Mouse (Mus musculus) ES-E14 (cell line): Measurements from ENCODE around the gene Pard3. TPM values are rescaled to one million over a fixed set of nuclear protein-coding genes. Genes with fewer than 3 reads are reported as not detected.

Experiments
- DNase-seq: peaks from one replicate; pipeline ENCODE4 v3.0.0-alpha.2; 2013; ENCODE audit warnings: low read depth, low spot score
- H3K27ac ChIP-seq: 2 replicates; pipeline ENCODE4 v1.5.1; 2012; ENCODE audit warnings: low read depth, mild to moderate bottlenecking, low read length, moderate library complexity, mixed read lengths; ENCODE audit not compliant: poor library complexity, insufficient read depth, severe bottlenecking
- H3K36me3 ChIP-seq: 2 replicates; pipeline ENCODE4 v1.6.1; 2012; ENCODE audit warnings: mild to moderate bottlenecking, low read length, moderate library complexity, mixed read lengths; ENCODE audit not compliant: control insufficient read depth, poor library complexity, insufficient read depth, severe bottlenecking
- H3K4me1 ChIP-seq, 2 experiments: fragments of 150-350 bp in 1 of 2; sonication (generic) in 1 of 2; 2 replicates each; pipeline ENCODE4 v1.6.1; 2012; ENCODE audit warnings: low read length in 2 of 2, mild to moderate bottlenecking in 1 of 2, mixed read lengths in 1 of 2; ENCODE audit not compliant: control insufficient read depth in 2 of 2, insufficient read depth in 2 of 2, poor library complexity in 1 of 2
- H3K4me3 ChIP-seq, 2 experiments: fragments of 150-350 bp in 1 of 2; sonication (generic) in 1 of 2; 2 replicates each; pipeline ENCODE4 v1.5.1; 2012; ENCODE audit warnings: low read length in 2 of 2, low read depth in 1 of 2, mild to moderate bottlenecking in 1 of 2, mixed read lengths in 1 of 2; ENCODE audit not compliant: insufficient read depth in 1 of 2, poor library complexity in 1 of 2, severe bottlenecking in 1 of 2
- H3K9ac ChIP-seq: 2 replicates; pipeline ENCODE4 v1.6.1; 2012; ENCODE audit warnings: low read depth, mild to moderate bottlenecking, low read length, mixed read lengths; ENCODE audit not compliant: poor library complexity, insufficient read depth, severe bottlenecking
- H3K9me3 ChIP-seq: fragments of 150-350 bp; sonication (generic); 2 replicates; pipeline ENCODE4 v1.6.1; 2012; ENCODE audit warnings: low read depth, mild to moderate bottlenecking, low read length; ENCODE audit not compliant: control insufficient read depth, insufficient read depth
- CHD2 ChIP-seq: IDR thresholded peaks from 2 replicates; pipeline ENCODE4 v1.6.1; 2014; ENCODE audit warnings: mild to moderate bottlenecking, low read depth, low read length, inconsistent platforms
- HCFC1 ChIP-seq: IDR thresholded peaks from 2 replicates; pipeline ENCODE4 v1.6.1; 2012; ENCODE audit warnings: low read length, inconsistent platforms, borderline replicate concordance; ENCODE audit not compliant: insufficient read depth
- MAFK ChIP-seq: IDR thresholded peaks from 2 replicates; pipeline ENCODE4 v1.6.1; 2014; ENCODE audit warnings: mild to moderate bottlenecking, low read depth, low read length, inconsistent platforms; ENCODE audit not compliant: insufficient read depth
- ZC3H11A ChIP-seq: IDR thresholded peaks from 2 replicates; pipeline ENCODE4 v1.6.1; 2012; ENCODE audit warnings: low read depth, mild to moderate bottlenecking, inconsistent platforms, low read length, borderline replicate concordance
- ZNF384 ChIP-seq: IDR thresholded peaks from 2 replicates; pipeline ENCODE4 v1.6.1; 2012; ENCODE audit warnings: low read depth, low read length, inconsistent platforms
- in situ Hi-C, 2 experiments: fragments of 600-800 bp; cut with MboI; formaldehyde crosslinking; loops; one replicate each; pipeline ENCODE4 v1.15.1; 2025; ENCODE audit warnings: low sequenced_read_pairs in 2 of 2, inconsistent platforms in 1 of 2; ENCODE audit not compliant: unreplicated experiment in 2 of 2
- total RNA-seq: library from RNA; depleted of rRNA; stranded (reverse); fragments of 300-350 nt; gene quantifications from 2 replicates; pipeline ENCODE4 v1.2.3, GENCODE M21; 2012

Gene Pard3
- total RNA-seq, 1 experiment: 30.2 TPM

- H3K4me3 ChIP-seq: no peak overlapping the region
- H3K27ac ChIP-seq: no peak overlapping the region
- H3K9me3 ChIP-seq: no peaks in the 10 kb centered on the region
- H3K9ac ChIP-seq: no peak overlapping the region
- in situ Hi-C loops: loop anchor here in 1 of 2 experiments (25.0 kb wide), 1 partner anchor 1014 kb away; the partner anchor contains the start of gene Nrp1
- H3K36me3 ChIP-seq: no peaks in the 10 kb centered on the region
- TF ChIP-seq HCFC1 (no peak), ZC3H11A (no peak), CHD2 (no peak), MAFK (no peak), ZNF384 (no peak)
- DNase-seq: no peak
- peaks cover 0 to 5% of the 10 kb centered on the region in 2 experiments; a peak in 2 of 4 replicates for H3K4me1 ChIP-seq
Observed at GRCm38 (mm10) chr8:127347890-127348495, 284.3 kb downstream of the Pard3 start.

DNA sequence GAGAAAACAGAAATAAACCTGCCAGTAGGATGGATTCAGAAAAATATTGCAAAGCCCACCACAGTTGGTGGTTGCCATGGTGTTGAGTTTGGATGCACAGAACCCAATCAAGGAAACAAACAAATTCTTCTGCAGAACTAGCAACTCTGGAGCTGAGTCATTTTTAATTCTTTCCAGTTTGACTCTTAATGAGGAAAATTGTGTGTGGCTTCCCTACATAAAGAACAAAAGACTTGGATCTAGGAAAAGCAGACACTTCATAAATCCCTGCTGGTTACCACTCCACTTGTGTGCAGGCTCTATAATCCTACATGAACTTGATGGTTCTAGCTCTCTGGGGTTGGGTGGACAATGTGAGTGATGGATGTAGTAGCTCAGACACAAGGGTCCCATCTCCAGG is 298.1 kb downstream of the Pard3 start:
- Histone ChIP-seq H3K4me3 (no peak overlapping the region), H3K9ac (no peak overlapping the region), H3K9me3 (no peaks in the 10 kb centered on the region), H3K27ac (no peak overlapping the region), H3K36me3 (no peaks in the 10 kb centered on the region), H3K4me1 (no peaks in the 10 kb centered on the region)
- in situ Hi-C loops: no loop called here
- no peak for DNase-seq
- no peak for TF ChIP-seq MAFK
- TF ChIP-seq HCFC1: no peak
- no peak for TF ChIP-seq CHD2
- TF ChIP-seq ZC3H11A: no peak
- TF ChIP-seq ZNF384: no peak

DNA sequence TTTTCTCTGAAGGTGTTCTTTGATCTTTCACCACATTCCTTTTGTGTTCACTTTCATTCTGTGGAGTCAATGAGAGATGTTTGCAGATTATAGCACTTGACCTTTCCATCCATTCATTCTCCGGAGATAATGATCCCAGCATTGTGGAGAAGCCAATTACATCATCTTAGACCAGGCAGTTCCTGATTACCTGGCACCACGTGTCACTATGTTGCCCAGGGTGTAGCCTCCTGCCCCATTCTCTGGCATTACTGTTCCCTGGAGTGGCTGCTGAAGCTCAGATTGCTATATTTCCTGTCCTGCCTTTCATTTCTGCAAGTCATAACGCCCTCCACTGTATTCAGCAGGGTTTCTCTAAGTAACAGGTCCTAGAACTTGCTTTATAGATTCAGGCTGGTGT is 304.7 kb downstream of the Pard3 start:
- H3K4me1 ChIP-seq: no peaks in the 10 kb centered on the region
- DNase-seq: peak; percentile 9
- no peak overlapping the region for H3K9ac ChIP-seq
- no peak for TF ChIP-seq MAFK
- no peak for TF ChIP-seq HCFC1
- TF ChIP-seq ZC3H11A: no peak
- no peak for TF ChIP-seq ZNF384
- TF ChIP-seq CHD2: no peak
- H3K27ac ChIP-seq: no peak overlapping the region
- H3K36me3 ChIP-seq: no peaks in the 10 kb centered on the region
- in situ Hi-C loops: no loop called here
- no peak overlapping the region for H3K4me3 ChIP-seq
- H3K9me3 ChIP-seq: no peaks in the 10 kb centered on the region

GRCm38 (mm10) chr8:127371326-127371949 is 307.7 kb downstream of the Pard3 start:
- DNase-seq: no peak
- Histone ChIP-seq H3K9me3 (no peaks in the 10 kb centered on the region), H3K4me3 (no peak overlapping the region), H3K36me3 (no peaks in the 10 kb centered on the region), H3K9ac (no peak overlapping the region), H3K4me1 (no peaks in the 10 kb centered on the region), H3K27ac (no peak overlapping the region)
- TF ChIP-seq MAFK: no peak
- no peak for TF ChIP-seq ZNF384
- no peak for TF ChIP-seq CHD2
- no peak for TF ChIP-seq HCFC1
- TF ChIP-seq ZC3H11A: no peak
- in situ Hi-C loops: no loop called here

GRCm38 (mm10) chr8:127377775-127378174 is 314.1 kb downstream of the Pard3 start:
- H3K4me1 ChIP-seq: no peaks in the 10 kb centered on the region
- DNase-seq: no peak

More at GRCm38 (mm10) chr8:127377775-127378174, 314.1 kb downstream of the Pard3 start:
- no peak overlapping the region for H3K4me3 ChIP-seq
- H3K36me3 ChIP-seq: peaks cover 2% of the 10 kb centered on the region; the same call in 1 of the 2 replicates
- TF ChIP-seq MAFK (no peak), ZC3H11A (no peak), HCFC1 (no peak), CHD2 (no peak), ZNF384 (no peak)
- H3K9me3 ChIP-seq: no peaks in the 10 kb centered on the region
- no peak overlapping the region for H3K27ac ChIP-seq
- no peak overlapping the region for H3K9ac ChIP-seq
- in situ Hi-C loops: no loop called here
